Mouse (Mus musculus) lung, postnatal 0 days (tissue): ENCODE data around the gene 6820408C15Rik. TPM values are rescaled to one million over a fixed set of nuclear protein-coding genes. Genes with fewer than 3 reads are reported as not detected.

Experiments
- ATAC-seq: fragments of 200-750 bp; cut with Nextera tagmentation; 2 replicates; pipeline ENCODE4 v1.8.0; 2017; ENCODE audit warnings: moderate library complexity
- DNase-seq: peaks from one replicate; pipeline ENCODE4 v3.0.0-alpha.2; 2016; ENCODE audit warnings: low spot score
- H3K27ac ChIP-seq: fragments of 300-500 bp; sonication (generic); 2 replicates; pipeline ENCODE4 v1.5.1; 2014; ENCODE audit warnings: antibody characterized with exemption, mild to moderate bottlenecking, low read length, mixed read lengths
- H3K27me3 ChIP-seq: fragments of 300-500 bp; sonication (generic); replicated peaks from 2 replicates; pipeline ENCODE4 v1.6.1; 2014; ENCODE audit warnings: low read length, mixed read lengths; ENCODE audit not compliant: insufficient read depth
- H3K36me3 ChIP-seq: fragments of 300-500 bp; sonication (generic); 2 replicates; pipeline ENCODE4 v1.6.1; 2014; ENCODE audit warnings: low read length, mixed read lengths; ENCODE audit not compliant: insufficient read depth
- H3K4me1 ChIP-seq: fragments of 300-500 bp; sonication (generic); 2 replicates; pipeline ENCODE4 v1.6.1; 2014; ENCODE audit warnings: antibody characterized with exemption, low read depth, low read length, mixed read lengths; ENCODE audit not compliant: insufficient read depth
- H3K4me2 ChIP-seq: fragments of 300-500 bp; sonication (generic); replicated peaks from 2 replicates; pipeline ENCODE4 v1.6.1; 2014; ENCODE audit warnings: low read depth, mild to moderate bottlenecking, low read length, moderate library complexity, mixed read lengths
- H3K4me3 ChIP-seq: fragments of 300-500 bp; sonication (generic); 2 replicates; pipeline ENCODE4 v1.5.1; 2014; ENCODE audit warnings: low read depth, low read length
- H3K9ac ChIP-seq: fragments of 300-500 bp; sonication (generic); replicated peaks from 2 replicates; pipeline ENCODE4 v1.6.1; 2014; ENCODE audit warnings: low read depth, mild to moderate bottlenecking
- H3K9me3 ChIP-seq: fragments of 300-500 bp; sonication (generic); 2 replicates; pipeline ENCODE4 v1.6.1; 2016; ENCODE audit warnings: low read length, mixed read lengths
- CTCF ChIP-seq: IDR thresholded peaks from 2 replicates; pipeline ENCODE4 v1.5.1; 2016; ENCODE audit warnings: antibody characterized with exemption, mild to moderate bottlenecking
- EP300 ChIP-seq: IDR thresholded peaks from 2 replicates; pipeline ENCODE4 v1.6.1; 2016; ENCODE audit warnings: antibody characterized with exemption, mild to moderate bottlenecking, control low read depth
- WGBS: fragments of 180-500 bp; shearing (Covaris S2); extraction: QIAGEN DNeasy Blood & Tissue Kit; methylation state at CpG from one replicate; pipeline ENCODE4 v1.1.7; 2014; 5-methylcytosine and 5-hydroxymethylcytosine counted together
- polyA plus RNA-seq: library from polyadenylated mRNA; unstranded; fragments of >200 nt; fragmentation: Nextera tagmentation; extraction: Ambion mirVana; gene quantifications from 2 replicates; pipeline ENCODE4 v1.2.1, GENCODE M21; 2015

The 6820408C15Rik gene
- polyA plus RNA-seq, 1 experiment from 2014 or later = 10.7 TPM

DNA sequence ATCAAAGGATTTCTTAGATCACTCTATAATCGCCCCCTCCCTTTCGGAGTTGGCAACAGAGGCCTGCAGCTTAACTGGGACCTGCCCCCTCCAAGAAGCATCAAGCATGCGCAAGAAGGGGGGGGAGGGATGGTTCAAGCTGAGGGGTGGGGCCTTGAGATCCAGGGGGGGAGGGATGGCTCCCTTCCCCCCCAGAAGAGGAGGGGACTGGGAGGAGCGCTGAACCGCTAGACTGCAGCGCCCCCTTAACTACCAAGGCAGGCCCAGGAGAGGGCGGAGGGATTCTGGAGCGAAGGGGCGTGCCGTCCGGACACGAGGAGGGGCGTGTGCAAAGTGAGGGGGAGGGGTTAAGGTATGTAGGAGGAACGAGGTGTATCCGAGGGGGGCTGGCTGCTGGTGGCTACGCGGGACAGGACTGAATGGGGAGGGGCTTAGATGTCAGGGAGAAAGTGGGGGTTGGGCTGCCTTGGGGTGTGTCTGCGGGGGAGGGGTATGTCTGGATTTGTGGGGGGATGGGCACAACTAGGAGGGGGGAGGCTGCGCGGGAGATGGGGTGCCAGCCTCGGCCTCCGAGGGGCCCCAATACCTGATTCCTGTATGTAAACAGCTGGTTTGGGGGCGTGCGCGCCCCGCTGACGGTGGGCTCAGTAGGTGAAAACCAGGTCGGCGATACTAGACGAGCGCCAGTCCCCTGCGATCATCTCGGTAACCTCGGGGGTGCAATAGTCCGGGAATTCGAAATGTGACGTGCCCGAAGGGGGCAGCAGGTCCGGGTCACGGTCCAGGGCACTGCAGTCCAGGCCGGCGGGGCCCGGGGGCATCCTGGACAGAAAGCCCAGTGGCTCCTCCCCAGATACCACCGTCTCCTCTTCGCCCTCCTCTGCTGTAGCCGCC lies 19.0 kb upstream of the 6820408C15Rik start:
- WGBS = 1% methylated on average over 40 of the region's 46 CpGs
- no peaks in the 10 kb centered on the region for H3K36me3 ChIP-seq
- no peaks in the 10 kb centered on the region for H3K27me3 ChIP-seq
- H3K9me3 ChIP-seq = no peaks in the 10 kb centered on the region
- H3K27ac ChIP-seq = peak overlapping the region; percentile 97
- H3K4me1 ChIP-seq = no peaks in the 10 kb centered on the region
- H3K9ac ChIP-seq = peak overlapping the region; percentile 74
- ATAC-seq (peak; percentile 60), DNase-seq (peak; percentile 98)
- TF ChIP-seq CTCF = peak; percentile 71
- TF ChIP-seq EP300 = no peak
- H3K4me3 ChIP-seq = peak overlapping the region; percentile 85
- peak overlapping the region; percentile 78 for H3K4me2 ChIP-seq

DNA sequence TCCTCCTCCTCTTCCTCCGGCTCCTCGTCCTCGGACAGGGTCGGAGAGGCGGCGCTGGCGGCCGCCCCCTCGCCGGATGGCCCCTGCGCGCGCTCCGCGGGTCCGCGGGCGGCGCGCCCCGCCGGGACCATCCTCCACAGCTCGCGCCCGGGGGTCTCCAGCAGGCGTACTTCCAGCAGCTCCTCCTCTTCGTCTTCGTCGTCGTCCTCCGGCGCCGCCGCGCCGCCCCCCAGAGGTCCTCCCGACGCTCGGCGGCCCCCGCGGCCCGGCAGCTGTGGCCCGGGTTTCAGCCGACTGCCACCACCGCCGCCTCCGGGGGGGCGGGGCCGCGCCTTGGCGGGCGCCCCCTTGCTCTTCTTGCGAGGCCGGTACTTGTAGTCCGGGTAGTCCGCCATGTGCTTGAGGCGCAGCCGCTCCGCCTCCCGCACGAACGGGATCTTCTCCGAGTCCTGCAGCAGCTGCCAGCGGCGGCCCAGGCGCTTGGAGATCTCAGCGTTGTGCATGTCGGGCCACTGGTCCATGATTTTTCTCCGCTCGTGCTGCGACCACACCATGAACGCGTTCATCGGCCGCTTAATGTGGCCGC lies 18.3 kb upstream of the 6820408C15Rik start:
- peak; percentile 13; the same call in 1 of the 2 replicates for TF ChIP-seq CTCF
- TF ChIP-seq EP300 = no peak
- no peaks in the 10 kb centered on the region for H3K4me1 ChIP-seq
- WGBS = under 1% methylated on average over 45 of the region's 77 CpGs
- no peaks in the 10 kb centered on the region for H3K27me3 ChIP-seq
- peak overlapping the region; percentile 78 for H3K4me2 ChIP-seq
- peak overlapping the region; percentile 74 for H3K9ac ChIP-seq
- H3K4me3 ChIP-seq = peak overlapping the region; percentile 85
- DNase-seq (peak; percentile 89), ATAC-seq (peak; percentile 26)
- no peaks in the 10 kb centered on the region for H3K36me3 ChIP-seq
- H3K9me3 ChIP-seq = no peaks in the 10 kb centered on the region
- peak overlapping the region; percentile 97 for H3K27ac ChIP-seq

DNA sequence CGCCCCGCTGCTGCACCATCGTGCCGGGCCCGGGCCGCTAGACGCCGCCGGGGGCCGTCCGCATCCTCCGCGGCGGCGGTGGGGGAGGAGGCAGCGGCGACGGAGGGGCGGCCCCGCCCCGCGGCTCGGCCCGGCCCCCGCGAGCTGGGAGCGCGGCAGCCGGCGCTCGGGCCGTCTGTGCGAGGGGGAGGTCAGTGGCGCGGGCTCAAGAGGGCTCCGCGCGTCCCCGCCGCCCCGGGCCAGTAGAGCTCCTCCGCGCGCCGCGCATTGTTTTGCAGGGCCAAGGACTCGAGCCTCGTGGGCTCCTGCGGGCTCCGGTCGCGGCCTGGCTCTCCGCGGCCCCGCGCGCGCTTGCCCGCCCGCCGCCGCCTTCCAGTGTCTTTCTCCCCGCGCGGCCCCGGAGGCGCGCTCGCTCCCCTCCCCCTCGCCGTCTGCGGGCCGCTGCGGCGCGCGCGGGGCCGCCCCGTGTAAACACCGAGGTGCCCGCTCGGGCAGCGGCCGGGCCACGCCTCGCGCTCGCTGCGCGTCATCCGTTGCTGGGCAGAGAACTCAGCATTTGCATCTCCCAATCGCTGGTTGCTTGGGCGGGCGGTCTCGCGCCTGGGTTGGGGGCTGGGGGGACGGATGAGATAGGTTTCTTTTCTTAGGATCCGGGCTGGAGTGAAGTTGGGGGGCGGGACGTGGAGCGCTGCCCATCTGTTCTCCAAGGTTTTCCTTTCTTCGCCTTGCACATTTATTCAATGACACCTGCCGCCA lies 17.5 kb upstream of the 6820408C15Rik start, which contains the start of gene Sox12:
TSS of gene Sox12 (minus strand) at position 384 of the 756 bp plus-strand sequence.
- Histone ChIP-seq H3K9me3 (no peaks in the 10 kb centered on the region), H3K4me2 (peak within 1 kb of the TSS; percentile 78), H3K4me1 (no peaks in the 10 kb centered on the region), H3K4me3 (peak within 1 kb of the TSS; percentile 85), H3K27me3 (no peaks in the 10 kb centered on the region), H3K9ac (peak within 1 kb of the TSS; percentile 74), H3K36me3 (no peaks in the 10 kb centered on the region), H3K27ac (peak within 1 kb of the TSS; percentile 97)
- WGBS = 0% methylated on average over 51 of the region's 104 CpGs
- TF ChIP-seq CTCF (no peak), EP300 (no peak)
- DNase-seq = peak; percentile 93
- ATAC-seq = peak; percentile 71

DNA sequence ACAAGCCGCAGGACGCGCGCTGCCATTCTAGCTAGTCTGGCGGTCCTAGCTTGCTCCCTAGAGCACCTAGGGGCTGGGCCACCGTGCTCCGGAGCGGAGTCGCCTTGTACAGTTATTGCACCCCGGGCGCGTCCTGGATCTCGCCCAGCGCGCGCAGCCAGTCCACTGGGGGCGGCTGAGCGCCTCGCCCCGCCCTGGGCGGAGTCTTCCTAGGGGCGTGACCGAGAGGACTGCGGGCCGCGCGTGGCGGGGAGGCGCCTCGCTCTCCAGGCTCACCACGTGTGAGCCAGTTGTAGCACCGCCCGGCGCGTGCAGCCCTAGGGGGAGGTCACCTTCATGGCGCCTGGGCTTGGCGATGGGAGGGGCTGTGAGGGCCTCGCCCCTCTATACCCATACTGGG lies 16.7 kb upstream of the 6820408C15Rik start:
- Histone ChIP-seq H3K4me2 (peak overlapping the region; percentile 78), H3K27me3 (no peaks in the 10 kb centered on the region), H3K4me1 (no peaks in the 10 kb centered on the region), H3K9ac (no peak overlapping the region), H3K4me3 (peak overlapping the region; percentile 85), H3K27ac (peak overlapping the region; percentile 97), H3K36me3 (no peaks in the 10 kb centered on the region), H3K9me3 (no peaks in the 10 kb centered on the region)
- DNase-seq (peak; percentile 98), ATAC-seq (peak; percentile 85)
- TF ChIP-seq CTCF (peak; percentile 44; the same call in 1 of the 2 replicates), EP300 (no peak)
- under 1% methylated on average over 36 of the region's 38 CpGs for WGBS

DNA sequence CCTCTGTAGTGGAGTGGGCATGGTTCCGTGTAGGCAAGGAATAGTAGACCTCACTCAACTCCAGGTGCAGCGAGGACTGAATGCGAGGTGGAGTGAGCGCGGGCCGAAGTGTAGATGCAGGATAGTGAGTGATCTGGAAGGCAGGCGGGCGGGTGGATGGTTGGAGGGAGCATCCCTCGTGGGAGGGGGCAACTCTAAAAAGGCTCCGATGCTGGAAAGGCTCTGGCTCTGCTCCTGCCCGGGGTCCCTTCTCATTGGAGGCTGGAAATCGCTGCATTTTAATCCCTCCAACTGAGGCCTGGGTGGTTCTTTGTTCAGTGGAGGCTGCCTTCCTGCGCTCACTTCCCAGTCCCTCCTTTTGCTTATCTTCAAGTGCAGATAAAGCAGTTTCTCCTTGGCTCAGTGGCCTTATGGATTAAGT lies 16.3 kb upstream of the 6820408C15Rik start:
- no peak for ATAC-seq
- Histone ChIP-seq H3K4me1 (no peaks in the 10 kb centered on the region), H3K27me3 (no peaks in the 10 kb centered on the region), H3K4me3 (peak overlapping the region; percentile 85), H3K36me3 (no peaks in the 10 kb centered on the region), H3K27ac (peak overlapping the region; percentile 74), H3K4me2 (peak overlapping the region; percentile 78), H3K9ac (no peak overlapping the region), H3K9me3 (no peaks in the 10 kb centered on the region)
- TF ChIP-seq CTCF (no peak), EP300 (no peak)
- DNase-seq = peak; percentile 46
- under 1% methylated on average over 13 of the region's 13 CpGs for WGBS

DNA sequence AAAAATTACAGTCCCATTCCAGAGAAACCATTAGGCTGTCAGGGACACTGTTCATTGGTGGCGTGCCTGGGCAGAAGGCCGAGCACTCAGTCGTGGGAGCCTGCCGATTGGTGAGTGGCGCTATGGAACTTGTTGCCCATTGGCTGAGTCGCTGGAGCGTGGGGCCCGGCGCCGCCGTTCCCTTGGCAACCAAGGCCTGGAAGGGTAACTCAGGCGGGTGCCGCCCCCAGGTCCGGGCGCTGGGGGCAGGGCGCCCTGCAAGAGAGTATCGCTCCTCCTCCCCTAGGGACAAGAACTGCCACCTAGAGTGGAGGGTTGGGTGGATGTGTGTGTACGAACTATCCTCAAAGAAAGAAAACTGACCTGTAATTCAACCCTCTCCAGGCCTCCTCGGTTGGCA lies 9.3 kb upstream of the 6820408C15Rik start:
- DNase-seq (peak; percentile 98), ATAC-seq (peak; percentile 98)
- Histone ChIP-seq H3K27me3 (no peaks in the 10 kb centered on the region), H3K36me3 (no peaks in the 10 kb centered on the region), H3K27ac (peak overlapping the region; percentile 44; the same call in 1 of the 2 replicates), H3K4me3 (peak overlapping the region; percentile 10), H3K9ac (peak overlapping the region; percentile 13; the same call in 1 of the 2 replicates), H3K4me2 (peak overlapping the region; percentile 38), H3K9me3 (no peaks in the 10 kb centered on the region), H3K4me1 (peaks cover 7% of the 10 kb centered on the region; the same call in 1 of the 2 replicates)
- TF ChIP-seq EP300 = peak; percentile 29; the same call in 1 of the 2 replicates
- peak; percentile 10; the same call in 1 of the 2 replicates for TF ChIP-seq CTCF
- under 1% methylated on average over 19 of the region's 19 CpGs for WGBS
